Mouse (Mus musculus) mouse trophoblast stem cell (cell line): ENCODE measurements around the gene 1700088E04Rik.

Source experiments
- in situ Hi-C, 2 experiments: fragments of 300-500 bp; cut with MseI, MboI; formaldehyde crosslinking; loops; 2 replicates in 1 of 2; 3 replicates in 1 of 2; pipeline ENCODE4 v1.15.1; 2025

Gene 1700088E04Rik

GRCm38 (mm10) chr15:79131442-79131841 is 9.6 kb downstream of the 1700088E04Rik start:
- in situ Hi-C loops = no loop called here

- in situ Hi-C loops = no loop called here
Measured at GRCm38 (mm10) chr15:79130782-79131181, 10.3 kb downstream of the 1700088E04Rik start.

- in situ Hi-C loops = no loop called here
Measured at GRCm38 (mm10) chr15:79129311-79129710, 11.7 kb downstream of the 1700088E04Rik start.

GRCm38 (mm10) chr15:79128208-79128607 is 12.8 kb downstream of the 1700088E04Rik start:
- in situ Hi-C loops = no loop called here

- in situ Hi-C loops = no loop called here
Measured at GRCm38 (mm10) chr15:79127101-79127500, 14.0 kb downstream of the 1700088E04Rik start.

- in situ Hi-C loops = no loop called here
Measured at GRCm38 (mm10) chr15:79126217-79126932, 14.7 kb downstream of the 1700088E04Rik start.

- in situ Hi-C loops = no loop called here
Measured at GRCm38 (mm10) chr15:79124331-79124875, 16.6 kb downstream of the 1700088E04Rik start.

- in situ Hi-C loops = no loop called here
Measured at GRCm38 (mm10) chr15:79123751-79124150, 17.3 kb downstream of the 1700088E04Rik start.

GRCm38 (mm10) chr15:79122546-79122945 is 18.5 kb downstream of the 1700088E04Rik start:
- in situ Hi-C loops = no loop called here

GRCm38 (mm10) chr15:79122119-79122518 is 18.9 kb downstream of the 1700088E04Rik start:
- in situ Hi-C loops = no loop called here

- in situ Hi-C loops = no loop called here
Measured at GRCm38 (mm10) chr15:79119491-79119890, 21.6 kb downstream of the 1700088E04Rik start.

GRCm38 (mm10) chr15:79115276-79115675 is 25.8 kb downstream of the 1700088E04Rik start:
- in situ Hi-C loops = no loop called here

- in situ Hi-C loops = no loop called here
Measured at GRCm38 (mm10) chr15:79111774-79112173, 29.3 kb downstream of the 1700088E04Rik start.

GRCm38 (mm10) chr15:79110528-79110927 is 30.5 kb downstream of the 1700088E04Rik start:
- in situ Hi-C loops = no loop called here

- in situ Hi-C loops = no loop called here
Measured at GRCm38 (mm10) chr15:79110031-79110430, 31.0 kb downstream of the 1700088E04Rik start.

- in situ Hi-C loops = no loop called here
Measured at GRCm38 (mm10) chr15:79109321-79109934, 31.6 kb downstream of the 1700088E04Rik start.

GRCm38 (mm10) chr15:79108421-79109320 is 32.4 kb downstream of the 1700088E04Rik start, which contains the start of gene Micall1:
Gene Micall1 (plus strand): TSS chr15:79108898.
- in situ Hi-C loops = no loop called here

- in situ Hi-C loops = no loop called here
Measured at GRCm38 (mm10) chr15:79107966-79108365, 33.1 kb downstream of the 1700088E04Rik start.

GRCm38 (mm10) chr15:79105804-79106203 is 35.2 kb downstream of the 1700088E04Rik start:
- in situ Hi-C loops = no loop called here

GRCm38 (mm10) chr15:79103264-79103663 is 37.8 kb downstream of the 1700088E04Rik start:
- in situ Hi-C loops = no loop called here

- in situ Hi-C loops = no loop called here
Measured at GRCm38 (mm10) chr15:79101531-79101930, 39.5 kb downstream of the 1700088E04Rik start.

- in situ Hi-C loops = no loop called here
Measured at GRCm38 (mm10) chr15:79100391-79100790, 40.7 kb downstream of the 1700088E04Rik start.
